Mouse (Mus musculus) MEL (cell line): ENCODE measurements around the gene BC003965. TPM values are rescaled to one million over a fixed set of nuclear protein-coding genes. Genes with fewer than 3 reads are reported as not detected.

Experiments
- polyA plus RNA-seq, 2 experiments: library from polyadenylated mRNA; stranded (reverse) in 1 of 2; unstranded in 1 of 2; fragments of >175 nt in 1 of 2; fragments of >200 nt in 1 of 2; gene quantifications; 2 replicates each; pipeline versions ENCODE4 v1.2.1 to v1.2.4; 2012; ENCODE audit warnings: low replicate concordance in 2 of 2, low read depth in 1 of 2; ENCODE audit not compliant: insufficient read length in 2 of 2, insufficient read depth in 1 of 2, missing spikeins in 1 of 2
- total RNA-seq: library from RNA; depleted of rRNA; stranded (reverse); fragments of 300-350 nt; gene quantifications from 2 replicates; pipeline ENCODE4 v1.2.3, GENCODE M21; 2012; rRNA removed

BC003965 gene
- total and polyA plus RNA-seq, 3 experiments = 22.0 to 29.2 TPM; not detected in 1

Other genes with a start within 250 kb of the BC003965 start
- 16.9 and 22.8 TPM in 2 replicates for gene Mapk8ip3, start 247.6 kb upstream of the BC003965 start, total RNA-seq
- 10 to 100 TPM in 1 of 2 experiments, not detected in 1; 44.5 TPM for gene Mapk8ip3, start 247.6 kb upstream of the BC003965 start, polyA plus RNA-seq
- 31.7 and 35.5 TPM in 2 replicates for gene Jpt2, start 223.9 kb upstream of the BC003965 start, total RNA-seq
- 10 to 100 TPM in 1 of 2 experiments, not detected in 1; 40.9 TPM for gene Jpt2, start 223.9 kb upstream of the BC003965 start, polyA plus RNA-seq
- 2.4 TPM in 2 replicates for gene Cramp1l, start 168.8 kb upstream of the BC003965 start, total RNA-seq
- gene Cramp1l, start 168.8 kb upstream of the BC003965 start, polyA plus RNA-seq = 1 to 10 TPM in 1 of 2 experiments, not detected in 1; 5.1 TPM
- 3.4 and 4.3 TPM in 2 replicates for gene Ift140, start 168.5 kb upstream of the BC003965 start, total RNA-seq
- gene Ift140, start 168.5 kb upstream of the BC003965 start, polyA plus RNA-seq = 1 to 10 TPM in 1 of 2 experiments, not detected in 1; 9.0 TPM
- not detected in 2 replicates for gene Tmem204, start 101.0 kb upstream of the BC003965 start, total RNA-seq
- gene Tmem204, start 101.0 kb upstream of the BC003965 start, polyA plus RNA-seq = under 1 TPM in 1 of 2 experiments, not detected in 1; 0.10 TPM
- gene Telo2, start 68.6 kb upstream of the BC003965 start, total RNA-seq = 15.3 and 20.0 TPM in 2 replicates
- 10 to 100 TPM in 1 of 2 experiments, not detected in 1; 20.9 TPM for gene Telo2, start 68.6 kb upstream of the BC003965 start, polyA plus RNA-seq
- not detected in 2 replicates for gene Ptx4, start 63.8 kb upstream of the BC003965 start, total RNA-seq
- gene Ptx4, start 63.8 kb upstream of the BC003965 start, polyA plus RNA-seq = not detected
- gene Clcn7, start 51.2 kb upstream of the BC003965 start, total RNA-seq = 9.8 and 10.9 TPM in 2 replicates
- 10 to 100 TPM in 1 of 2 experiments, not detected in 1; 16.4 TPM for gene Clcn7, start 51.2 kb upstream of the BC003965 start, polyA plus RNA-seq
- gene Ccdc154, start 22.1 kb upstream of the BC003965 start, total RNA-seq = 0.10 and 0.12 TPM in 2 replicates
- gene Ccdc154, start 22.1 kb upstream of the BC003965 start, polyA plus RNA-seq = under 1 TPM in 1 of 2 experiments, not detected in 1; 0.19 TPM
- not detected in 2 replicates for gene Gm38655, start 9.1 kb upstream of the BC003965 start, total RNA-seq
- gene Gm38655, start 9.1 kb upstream of the BC003965 start, polyA plus RNA-seq = not detected
- 16.6 and 18.0 TPM in 2 replicates for gene Unkl, start 3.8 kb downstream of the BC003965 start, total RNA-seq
- 10 to 100 TPM in 1 of 2 experiments, not detected in 1; 42.4 TPM for gene Unkl, start 3.8 kb downstream of the BC003965 start, polyA plus RNA-seq
- gene Gnptg, start 55.6 kb downstream of the BC003965 start, total RNA-seq = 7.7 and 8.7 TPM in 2 replicates
- 10 to 100 TPM in 1 of 2 experiments, not detected in 1; 10.8 TPM for gene Gnptg, start 55.6 kb downstream of the BC003965 start, polyA plus RNA-seq
- 35.2 and 37.4 TPM in 2 replicates for gene Tsr3, start 55.6 kb downstream of the BC003965 start, total RNA-seq
- 10 to 100 TPM in 1 of 2 experiments, not detected in 1; 50.5 TPM for gene Tsr3, start 55.6 kb downstream of the BC003965 start, polyA plus RNA-seq
- gene Baiap3, start 71.8 kb downstream of the BC003965 start, total RNA-seq = 0.08 and 0.13 TPM in 2 replicates
- gene Baiap3, start 71.8 kb downstream of the BC003965 start, polyA plus RNA-seq = under 1 TPM in 1 of 2 experiments, not detected in 1; 0.14 TPM
- gene Ube2i, start 90.1 kb downstream of the BC003965 start, total RNA-seq = 457 and 464 TPM in 2 replicates
- 100 to 1,000 TPM in 1 of 2 experiments, not detected in 1; 564 TPM for gene Ube2i, start 90.1 kb downstream of the BC003965 start, polyA plus RNA-seq
- gene Prss34, start 113.8 kb downstream of the BC003965 start, total RNA-seq = not detected in 2 replicates
- gene Prss34, start 113.8 kb downstream of the BC003965 start, polyA plus RNA-seq = not detected
- gene Prss28, start 124.1 kb downstream of the BC003965 start, total RNA-seq = not detected in 2 replicates
- not detected for gene Prss28, start 124.1 kb downstream of the BC003965 start, polyA plus RNA-seq
- gene Prss29, start 134.1 kb downstream of the BC003965 start, total RNA-seq = not detected in 2 replicates
- not detected for gene Prss29, start 134.1 kb downstream of the BC003965 start, polyA plus RNA-seq
- not detected in 2 replicates for gene Tpsab1, start 161.0 kb downstream of the BC003965 start, total RNA-seq
- not detected for gene Tpsab1, start 161.0 kb downstream of the BC003965 start, polyA plus RNA-seq
- not detected in 2 replicates for gene Tpsb2, start 181.8 kb downstream of the BC003965 start, total RNA-seq
- gene Tpsb2, start 181.8 kb downstream of the BC003965 start, polyA plus RNA-seq = not detected
- not detected in 2 replicates for gene Tpsg1, start 184.7 kb downstream of the BC003965 start, total RNA-seq
- not detected for gene Tpsg1, start 184.7 kb downstream of the BC003965 start, polyA plus RNA-seq
- 0.31 TPM in 1 of 2 replicates, not detected in the other for gene Cacna1h, start 249.2 kb downstream of the BC003965 start, total RNA-seq
- gene Cacna1h, start 249.2 kb downstream of the BC003965 start, polyA plus RNA-seq = under 1 TPM in 1 of 2 experiments, not detected in 1; 0.25 TPM